Mouse (Mus musculus) erythroid progenitor cell, adult 5-6 weeks (primary cell): ENCODE results near the gene Tmbim4. TPM values are rescaled to one million over a fixed set of nuclear protein-coding genes. Genes with fewer than 3 reads are reported as not detected.
"Not testable (repeated sequence)": the region's sequence is repeated elsewhere in the genome, so short reads cannot be mapped to it uniquely, and the experiment has no call there.

Source experiments
- ATAC-seq: replicated peaks from 2 replicates; pipeline ENCODE4 v1.8.0; 2016; ENCODE audit warnings: moderate number of reproducible peaks, mild to moderate bottlenecking, moderate TSS enrichment, inconsistent platforms; ENCODE audit not compliant: poor library complexity, low FRiP score, severe bottlenecking
- total RNA-seq, 2 experiments: library from RNA; stranded (forward) in 1 of 2; stranded (reverse) in 1 of 2; fragments of 150-400 nt in 1 of 2; fragments of 186-747, 209-891 nt in 1 of 2; gene quantifications; 2 replicates each; pipeline versions ENCODE4 v1.2.3 to v1.2.4; 2015 to 2017; ENCODE audit warnings: low replicate concordance in 2 of 2

Tmbim4 gene
- total RNA-seq, 2 experiments from 2014 or later, result 29.8 to 30.9 TPM

DNA sequence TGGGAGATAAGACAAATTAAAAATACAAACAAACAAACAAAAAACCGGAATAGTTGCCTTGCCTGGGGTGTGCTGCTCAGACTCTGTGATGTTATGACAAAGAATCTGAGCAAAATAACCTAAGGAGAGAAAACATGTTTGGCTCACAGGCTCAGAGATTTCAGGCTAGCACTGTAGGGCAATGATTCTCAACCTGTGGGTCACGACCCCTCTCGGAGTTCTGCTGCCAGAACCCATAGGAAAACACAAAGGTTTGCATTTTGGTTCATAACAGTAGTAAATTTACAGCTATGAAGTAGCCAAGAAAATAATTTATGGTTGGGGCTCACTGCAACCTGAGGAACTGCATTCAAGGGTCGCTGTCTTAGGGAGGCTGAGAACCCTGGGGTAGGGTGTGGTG, 9.1 kb upstream of the Tmbim4 start:
- ATAC-seq, result no peak

DNA sequence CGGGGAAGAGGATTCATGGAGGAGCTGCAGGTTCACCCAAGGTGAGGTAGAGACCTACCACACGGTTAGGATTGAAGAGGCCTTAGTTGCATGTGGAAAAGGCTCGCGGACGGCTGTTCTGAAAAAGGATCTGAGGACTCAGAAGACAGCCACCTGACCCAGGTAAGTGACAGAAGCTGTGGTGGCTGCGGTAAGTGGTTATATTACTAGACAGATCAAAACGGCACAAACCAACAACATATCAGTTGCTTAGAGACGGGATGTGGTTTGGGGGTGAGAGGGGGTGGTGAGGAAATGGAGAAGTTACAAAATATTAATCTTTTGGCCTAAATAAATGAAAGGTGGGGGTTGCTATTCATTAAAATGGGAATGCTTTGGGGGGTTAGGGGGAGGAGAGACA, 8.1 kb upstream of the Tmbim4 start:
- ATAC-seq, result no peak

DNA sequence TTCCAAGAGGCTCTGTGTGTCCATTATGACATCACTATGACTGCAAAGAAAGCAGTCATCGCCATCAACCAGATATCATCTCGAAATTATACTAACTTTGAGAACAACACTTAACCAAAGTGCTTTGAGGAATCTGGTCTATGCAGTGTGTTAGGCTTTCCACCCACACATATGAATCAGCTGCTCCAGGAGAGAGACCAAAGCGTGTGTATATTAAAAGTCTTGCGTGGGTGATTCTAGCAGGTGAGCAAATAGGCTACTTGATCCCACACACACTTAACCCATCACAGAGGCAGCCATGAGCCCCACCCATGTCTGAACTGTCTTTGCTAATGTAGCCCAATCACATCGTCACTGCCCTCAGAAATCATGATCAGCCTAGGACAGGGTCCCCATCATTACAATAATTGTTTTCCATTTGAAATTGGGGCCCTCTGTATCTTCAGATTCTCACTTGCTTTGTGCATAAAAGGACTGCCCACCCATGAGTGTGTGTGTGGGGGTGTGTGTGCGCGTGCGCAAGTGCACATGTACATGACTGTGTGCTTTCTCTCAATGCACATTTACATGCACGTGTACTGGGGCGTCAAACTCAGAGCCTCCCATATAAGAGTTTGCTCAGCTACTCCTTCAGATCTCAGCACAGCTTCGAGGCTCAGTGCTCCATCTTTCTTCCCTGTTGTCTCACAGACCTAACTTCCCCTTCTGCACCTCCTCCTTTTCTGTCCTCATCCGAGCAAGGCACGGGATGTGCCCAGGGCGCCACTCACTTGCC, 4.1 kb upstream of the Tmbim4 start:
- ATAC-seq, result no peak

DNA sequence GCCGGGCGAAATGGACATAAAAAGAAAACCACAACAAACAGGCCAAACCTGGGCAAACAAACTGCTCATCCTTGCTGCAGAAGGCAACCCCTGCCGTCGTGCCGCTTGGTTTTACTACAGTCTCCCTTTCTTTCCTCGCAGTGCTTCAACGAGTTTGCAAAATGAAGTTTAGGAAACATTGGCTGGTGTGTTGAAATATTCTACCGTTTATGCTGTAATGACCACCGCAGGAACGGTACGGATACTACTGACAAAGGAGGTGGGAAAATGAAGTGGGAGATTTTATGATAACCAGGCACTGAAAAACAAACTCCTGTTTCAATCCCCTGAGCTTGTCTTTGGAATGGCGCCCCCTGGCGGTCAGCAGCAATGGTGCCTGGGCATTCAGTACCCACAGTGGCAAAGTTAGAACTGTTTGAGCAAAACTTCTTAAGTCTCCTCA, 592 bp downstream of the Tmbim4 start, which contains the start of gene Irak3:
Gene Irak3, minus strand, starts transcription at position 170 of the 442 bp plus-strand sequence.
- ATAC-seq, result peak; percentile 83

DNA sequence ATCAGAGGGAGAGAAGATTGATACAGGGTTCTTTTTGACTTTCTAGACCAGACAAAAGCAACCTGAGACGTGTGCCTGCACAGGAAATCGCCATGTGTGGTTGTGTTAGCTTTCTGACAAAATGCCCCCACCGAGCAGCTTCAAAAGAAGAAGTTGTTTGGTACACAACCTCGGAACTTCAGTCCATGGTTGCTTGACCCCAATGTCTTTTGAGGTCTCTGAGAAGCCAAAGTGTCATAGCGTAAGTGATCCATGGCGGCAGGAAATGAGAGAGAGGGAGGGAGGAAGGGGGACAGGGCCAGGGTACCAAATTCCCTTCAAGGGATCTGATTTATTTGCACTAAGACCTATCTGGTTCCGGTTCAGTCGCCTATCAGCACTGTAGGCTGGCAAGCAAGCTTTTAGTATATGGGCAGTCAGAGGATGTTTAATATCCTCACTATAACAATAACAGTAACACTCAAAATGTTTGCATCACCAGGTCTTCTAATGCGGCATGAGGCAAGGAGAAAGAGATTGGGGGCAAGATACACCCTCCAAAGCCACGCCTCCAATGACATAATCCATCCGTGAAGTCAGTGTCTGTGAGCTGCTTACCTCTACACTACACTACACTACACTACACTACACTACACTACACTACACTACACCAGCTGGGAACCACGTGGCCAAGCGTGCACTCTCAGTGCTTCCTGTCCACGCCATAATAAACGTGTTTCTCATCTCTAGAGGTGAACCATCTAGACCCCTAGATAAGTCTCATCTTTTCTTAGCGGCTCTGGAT, 1.3 kb downstream of the Tmbim4 start:
- no peak for ATAC-seq

DNA sequence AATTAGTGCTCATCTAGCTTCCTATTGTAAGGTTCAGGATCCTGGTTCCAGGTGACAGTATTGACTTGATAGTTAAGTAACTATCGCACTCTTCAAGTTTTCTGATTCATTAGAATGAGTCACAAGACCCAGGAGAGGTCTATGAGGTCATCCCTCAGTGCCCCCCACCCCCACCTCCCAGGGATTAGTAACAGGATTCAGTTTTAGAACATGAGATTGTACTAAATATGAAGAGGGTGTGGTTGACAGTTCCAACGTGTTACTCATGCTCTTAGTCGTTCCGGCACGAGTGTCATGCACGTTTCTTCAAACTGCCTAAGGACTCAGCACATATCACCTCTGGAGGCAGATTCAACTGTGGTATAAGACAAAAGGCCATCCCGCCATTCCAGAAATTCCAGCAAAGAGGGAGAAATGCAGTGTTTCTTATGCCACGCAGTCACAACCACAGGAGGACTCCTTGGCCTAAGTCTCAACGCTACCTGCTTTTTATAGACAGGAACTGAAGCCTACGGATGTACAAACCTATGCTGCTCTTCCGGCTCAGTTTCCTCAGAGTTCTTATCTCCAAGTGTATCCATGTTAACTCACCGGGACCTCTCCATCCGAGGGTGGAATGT, 3.3 kb downstream of the Tmbim4 start:
- ATAC-seq, result no peak

DNA sequence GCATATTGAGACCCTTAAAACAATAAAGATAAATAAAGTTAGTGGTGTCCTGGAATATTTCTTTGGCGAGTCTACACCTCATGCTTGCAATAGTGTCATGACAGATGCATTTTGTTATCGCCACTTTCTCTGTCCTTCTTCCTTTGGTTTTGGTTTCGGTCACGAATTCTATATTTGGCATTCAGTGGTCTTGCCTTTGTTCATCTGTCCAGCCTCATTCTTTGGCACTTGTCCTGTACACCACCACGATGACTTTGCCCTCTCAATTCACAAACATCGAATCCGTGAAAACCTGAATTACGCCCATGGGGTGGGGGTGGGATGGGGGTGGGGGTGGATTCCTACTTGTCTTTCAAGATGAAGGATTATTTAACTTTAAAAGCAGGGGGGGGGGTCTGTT, 6.6 kb downstream of the Tmbim4 start:
- ATAC-seq, result no peak

DNA sequence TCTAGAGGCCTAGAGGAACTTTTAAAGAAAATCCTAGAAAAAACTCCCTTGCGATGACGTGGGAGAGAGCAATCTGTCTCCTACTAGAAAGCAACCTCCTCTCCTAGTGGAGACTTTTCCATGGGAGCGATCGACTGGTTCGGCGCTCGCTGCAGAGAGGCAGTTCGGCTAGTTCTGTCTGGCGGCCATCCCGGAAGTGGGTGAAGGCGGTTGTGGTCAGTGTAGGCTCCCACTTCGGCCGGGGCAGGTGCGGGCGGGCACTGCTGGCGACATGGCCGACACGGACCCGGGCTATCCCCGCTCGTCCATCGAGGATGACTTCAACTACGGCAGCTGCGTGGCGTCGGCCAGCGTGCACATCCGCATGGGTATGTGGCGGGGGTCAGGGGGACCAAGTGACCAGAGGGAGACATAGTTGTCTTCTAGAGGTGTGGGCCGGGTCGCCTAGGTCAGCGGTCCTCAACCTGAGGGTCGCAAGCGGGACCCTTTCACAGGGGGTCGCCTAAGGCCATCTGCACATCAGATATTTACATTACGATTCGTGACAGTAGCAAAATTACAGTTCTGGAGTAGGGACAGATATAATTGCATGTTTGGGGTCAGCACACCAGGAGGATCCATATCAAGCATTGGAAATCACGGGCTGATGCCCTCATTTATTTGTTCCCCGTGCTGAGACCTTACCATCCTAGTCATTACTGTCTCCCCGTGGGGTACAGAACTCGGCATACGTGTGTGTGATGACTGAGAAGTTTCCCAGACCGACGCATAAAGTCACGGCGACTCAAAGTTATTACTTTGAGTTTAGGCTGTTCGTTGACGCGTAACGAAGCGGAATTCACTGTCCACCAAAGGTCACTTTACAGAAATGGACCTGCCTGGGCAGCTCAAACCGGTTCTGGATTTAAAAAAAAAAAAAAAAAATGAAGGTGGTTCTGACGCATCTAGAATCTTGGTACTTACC, 7.5 kb downstream of the Tmbim4 start:
- ATAC-seq, result peak; percentile 79

DNA sequence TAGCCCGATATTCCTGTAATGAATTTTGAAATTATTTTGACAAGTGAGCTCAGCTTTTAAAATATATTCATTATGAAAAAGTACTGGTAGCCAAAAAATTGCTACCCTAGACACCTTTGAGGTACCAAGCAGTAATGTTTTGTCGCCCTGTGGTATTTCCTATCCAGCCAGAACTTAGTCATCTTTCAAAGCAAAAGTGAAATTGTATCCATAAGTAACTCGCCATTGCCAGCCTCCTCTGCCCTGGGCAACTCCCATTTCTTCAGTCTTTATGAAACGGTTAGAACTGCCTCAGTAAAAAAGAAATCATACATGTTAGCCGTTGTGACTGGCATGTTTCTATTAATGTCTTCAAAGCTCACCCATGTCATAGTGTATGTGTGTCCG, 8.1 kb downstream of the Tmbim4 start:
- ATAC-seq, result peak; percentile 47

DNA sequence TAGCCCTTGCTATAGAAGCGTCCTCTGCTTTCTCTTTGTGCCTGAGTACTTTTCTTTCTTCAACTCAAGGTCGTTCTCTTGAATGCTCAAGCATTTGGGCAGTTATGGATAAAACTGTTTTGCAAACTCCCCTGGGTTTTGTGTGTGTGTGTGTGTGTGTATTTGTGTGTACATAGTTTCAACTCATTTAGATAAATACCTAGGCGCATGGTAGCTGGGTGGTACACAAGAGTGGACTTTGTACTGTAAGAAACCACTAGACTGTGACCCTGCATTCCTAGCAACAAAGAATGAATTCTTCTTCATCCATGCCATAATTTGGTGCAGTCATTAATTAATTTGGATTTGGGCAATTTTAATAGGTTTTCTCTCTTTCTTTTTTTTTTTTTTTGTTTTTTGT, 8.7 kb downstream of the Tmbim4 start:
- ATAC-seq, result no peak; the same call in 1 of the 2 replicates

DNA sequence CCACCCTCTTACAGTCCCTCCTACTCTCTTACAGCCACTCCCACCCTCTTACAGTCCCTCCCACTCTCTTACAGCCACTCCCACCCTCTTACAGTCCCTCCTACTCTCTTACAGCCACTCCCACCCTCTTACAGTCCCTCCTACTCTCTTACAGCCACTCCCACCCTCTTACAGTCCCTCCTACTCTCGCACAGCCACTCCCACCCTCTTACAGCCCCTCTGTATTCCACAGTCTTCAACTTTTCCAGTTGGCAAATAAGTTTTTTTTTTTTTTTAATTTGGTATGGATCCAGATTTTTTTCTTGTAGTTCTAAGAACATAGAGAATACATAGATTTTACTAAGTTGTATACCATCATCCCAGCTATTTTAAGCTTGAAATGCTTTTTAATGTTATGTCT, 15.7 kb downstream of the Tmbim4 start:
- ATAC-seq, result not testable (repeated sequence)

DNA sequence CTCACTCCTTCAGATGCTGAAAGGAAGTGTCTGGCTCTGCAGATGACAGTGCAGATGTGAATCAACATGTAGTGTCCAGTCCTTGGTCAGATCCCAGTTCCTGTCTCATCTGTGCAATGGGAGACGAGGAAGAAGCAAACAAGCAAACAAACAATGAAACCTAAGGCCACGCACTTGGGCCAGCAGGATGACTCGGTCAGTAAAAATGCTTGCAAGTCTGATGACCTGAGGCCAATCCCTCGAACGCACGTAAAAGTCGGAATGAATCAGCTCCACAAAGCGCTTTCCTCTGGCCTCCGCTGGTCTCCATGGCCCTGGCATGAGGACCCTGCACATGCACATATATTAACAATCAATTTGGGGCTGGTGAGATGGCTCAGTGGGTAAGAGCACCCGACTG, 17.6 kb downstream of the Tmbim4 start:
- no peak for ATAC-seq

DNA sequence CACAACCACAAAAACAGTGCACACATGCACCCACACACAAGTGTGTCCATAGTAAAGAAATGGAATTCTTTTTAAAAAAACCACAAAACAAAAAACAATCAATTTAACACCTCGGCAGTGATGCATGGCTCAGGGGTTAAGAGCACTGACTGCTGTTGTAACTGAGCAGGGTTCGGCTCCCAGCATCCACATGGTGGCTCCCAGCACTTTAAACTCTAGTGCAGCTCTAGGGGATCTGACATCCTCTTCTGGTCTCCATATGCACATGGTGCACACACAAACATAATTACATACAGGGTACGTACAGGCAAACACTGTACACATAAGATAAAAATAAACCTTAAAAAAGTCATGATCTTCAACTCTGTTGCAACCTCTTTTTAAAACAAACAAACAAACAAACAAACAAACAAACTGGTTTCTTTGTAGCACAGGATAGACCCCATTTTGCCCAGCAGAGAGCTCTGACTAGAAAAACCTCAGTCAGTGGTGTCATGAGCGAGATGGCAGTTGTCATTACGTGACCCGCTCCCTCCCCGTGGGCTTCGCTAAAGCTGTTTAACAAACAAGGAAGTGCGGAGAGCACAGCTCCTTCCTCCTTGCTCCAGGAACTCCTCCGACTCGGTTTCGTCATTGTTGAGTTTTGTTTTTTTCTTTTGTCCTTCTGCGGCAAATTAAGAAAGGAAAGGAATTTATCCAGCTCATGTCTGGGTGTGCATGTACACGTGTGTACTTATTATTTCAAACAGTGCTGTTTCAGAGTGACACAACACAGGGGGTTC, 18.4 kb downstream of the Tmbim4 start:
- ATAC-seq, result no peak

DNA sequence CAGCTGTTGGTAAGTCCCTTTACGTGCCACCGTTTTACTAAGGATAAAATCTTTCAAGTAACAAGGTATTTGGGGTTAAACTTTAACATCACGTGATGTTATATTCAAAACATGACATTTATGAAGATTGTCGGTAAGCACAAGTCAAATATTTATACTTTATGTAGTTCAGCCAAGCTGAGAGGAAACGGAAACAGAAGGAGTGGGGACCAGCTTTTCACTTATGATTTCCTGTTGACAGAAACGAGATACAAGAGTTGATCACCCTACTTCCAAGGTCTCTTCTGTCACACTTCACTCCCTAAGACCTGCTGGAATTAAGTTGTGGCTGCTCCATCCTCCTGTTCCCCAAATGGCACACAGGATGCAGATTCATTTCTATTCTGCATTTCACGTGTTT, 19.4 kb downstream of the Tmbim4 start:
- ATAC-seq, result no peak

DNA sequence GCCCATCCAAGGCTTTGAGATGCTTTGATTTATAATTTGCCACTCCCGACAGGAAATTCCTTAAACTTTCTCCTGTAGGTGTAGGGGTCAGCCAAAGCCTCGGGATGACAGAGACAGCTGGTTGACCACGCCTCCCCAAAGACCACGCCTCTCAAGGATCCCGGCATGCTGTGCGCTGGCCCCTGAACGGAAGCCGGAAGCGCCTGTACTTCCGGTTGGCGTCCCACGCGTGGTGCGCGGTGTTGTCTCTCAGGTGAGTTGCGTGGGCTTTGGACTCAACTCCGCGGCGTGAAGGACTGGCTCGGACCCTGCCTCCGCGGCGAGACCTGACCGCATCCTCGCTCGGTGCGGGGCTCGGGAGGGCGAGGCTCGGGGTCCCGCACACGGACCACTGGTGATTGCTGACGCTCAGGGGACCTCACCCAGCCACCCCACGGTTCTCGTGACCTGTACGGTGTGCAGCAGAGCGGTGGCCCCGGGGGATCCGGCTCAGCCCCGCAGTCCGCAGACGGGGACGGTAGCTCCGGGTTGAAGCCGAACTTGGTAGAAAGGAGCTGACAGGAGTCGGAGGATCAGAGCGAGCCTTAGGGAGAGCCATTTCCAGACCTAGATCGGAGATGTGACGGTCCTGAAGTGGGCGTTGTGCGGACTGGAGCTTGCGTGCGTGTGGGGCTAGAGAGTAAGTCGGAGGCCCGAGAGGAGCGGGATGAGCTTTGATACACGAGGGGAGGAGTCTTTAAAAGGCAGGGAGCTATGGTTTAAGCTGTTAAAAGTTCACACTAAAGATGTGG, 25.7 kb downstream of the Tmbim4 start, which contains the start of gene Llph:
Gene Llph, plus strand, starts transcription at position 200 of the 791 bp plus-strand sequence.
- peak; percentile 96 for ATAC-seq

DNA sequence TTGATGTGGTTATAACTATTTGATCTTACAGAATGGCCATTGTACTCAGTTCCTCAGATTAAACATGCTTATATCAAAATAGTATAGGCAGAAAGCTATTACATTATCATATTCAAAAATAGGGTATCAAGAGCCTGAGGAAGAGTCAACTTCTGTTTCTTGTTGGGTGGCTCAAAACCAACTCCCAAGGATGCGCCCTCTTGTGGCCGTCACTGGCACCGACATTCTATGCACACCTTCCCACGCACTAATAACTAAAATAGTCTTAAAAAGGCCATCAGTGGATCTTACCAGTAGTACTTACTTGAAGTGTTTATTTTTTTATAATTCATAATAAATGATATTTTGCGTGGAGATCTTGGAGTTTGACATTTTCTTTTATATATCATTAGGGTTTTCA, 30.3 kb downstream of the Tmbim4 start:
- 0 out of 2 replicates have a peak, but pooled peaks have one; percentile 40 for ATAC-seq

DNA sequence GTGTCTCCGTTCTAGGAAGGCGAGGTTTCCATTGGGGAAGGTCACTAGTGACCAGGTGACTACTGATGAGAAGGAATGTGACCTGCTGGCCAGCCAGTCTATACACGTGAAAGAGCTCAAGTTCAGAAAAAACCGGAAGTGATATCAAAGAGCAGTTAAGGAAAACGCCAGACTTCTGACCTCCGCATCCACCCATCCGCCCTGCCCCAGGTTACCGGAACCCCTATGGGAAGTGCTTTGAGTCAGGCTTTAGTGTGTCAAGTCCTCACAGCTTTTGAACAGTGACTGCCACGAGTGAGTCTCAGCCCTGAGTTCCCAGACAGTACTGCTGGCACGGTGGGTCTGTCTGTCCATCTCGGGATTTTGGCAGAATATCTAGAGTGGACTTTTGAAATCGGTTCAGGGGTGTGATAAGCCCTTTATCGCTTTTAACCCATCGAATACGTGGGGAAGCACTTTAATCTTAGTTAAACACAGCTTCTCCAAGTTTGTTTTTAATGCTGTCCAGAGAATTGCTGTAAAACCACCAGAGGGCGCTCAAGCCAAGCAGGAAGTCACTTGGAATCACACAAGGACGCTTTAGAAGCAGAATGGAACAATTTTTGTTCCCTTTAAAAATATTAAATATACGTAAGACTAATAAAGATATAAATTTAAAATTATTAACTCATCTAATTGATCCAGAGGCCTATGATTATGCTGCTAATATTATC, 32.4 kb downstream of the Tmbim4 start:
- ATAC-seq, result peak; percentile 67; the same call in 1 of the 2 replicates
